In the genomic region with DNA sequence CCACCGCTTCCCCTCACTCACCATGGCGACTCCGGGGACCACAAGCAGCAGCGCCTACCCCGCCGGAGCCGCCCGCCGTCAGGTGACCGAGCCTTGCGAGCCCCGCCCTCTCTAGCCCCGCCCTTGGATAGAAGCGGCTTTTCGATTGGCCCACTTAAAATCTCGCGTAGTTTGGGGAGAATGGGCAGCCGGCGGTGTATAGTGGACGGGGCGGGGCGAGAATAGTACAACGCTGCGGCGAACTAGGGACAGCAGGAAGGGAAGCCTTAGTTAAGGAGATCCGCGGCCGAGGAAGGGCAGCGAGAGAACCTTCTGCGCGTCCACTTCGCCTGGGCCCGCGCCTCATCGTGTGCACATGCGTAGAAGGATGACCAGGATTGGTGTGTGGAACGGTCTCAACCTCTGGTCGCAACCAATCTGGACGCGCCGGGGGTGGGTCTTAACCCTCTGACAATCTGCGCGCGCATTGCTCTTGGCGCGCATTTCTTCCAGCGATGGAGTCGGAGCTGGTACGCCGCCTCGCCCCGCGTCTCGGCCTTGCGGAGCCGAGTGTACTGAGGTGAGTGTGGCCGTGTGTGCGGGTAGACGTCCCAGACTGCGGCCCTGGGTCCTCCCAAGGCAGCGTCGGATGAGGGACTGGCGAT, we compare ENCODE assay signal across 8 mouse cellular contexts. TPM values are rescaled to one million over a fixed set of nuclear protein-coding genes. Genes with fewer than 3 reads are reported as not detected.
A peak's percentile ranks its signal among the peaks of the same experiment; 100 is the strongest.
DNase-seq lines count a peak whose midpoint lies in the region; ATAC-seq and TF ChIP-seq lines count a peak whose summit lies in the region.

TSS of gene Orc6 (plus strand) at position 199 of the 644 bp plus-strand sequence.
TSS of gene Vps35 (minus strand) at position 369 of the 644 bp plus-strand sequence.

- DNase-seq in MN1 (ENCODE audit: low spot score): peak; percentile 99
- peak; percentile 96 for DNase-seq in cerebellum, adult 9-10 months
- DNase-seq in hindbrain, embryonic 10.5 days (ENCODE audit: low spot score): peak; percentile 96
- peak; percentile 96 for DNase-seq in layer of hippocampus, adult 9-11 months
- DNase-seq in lung, postnatal 0 days (ENCODE audit: low spot score): peak; percentile 98
- DNase-seq in ovary, postnatal 14 days (ENCODE audit: low spot score): peak; percentile 90
- DNase-seq in thymus, postnatal 14 days: peak; percentile 97

- 0 out of 2 replicates have a peak, but pooled peaks have one; percentile 29 for TF ChIP-seq EP300 in lung, postnatal 0 days (IDR thresholded peaks at IDR 0.05)

- H3K27ac ChIP-seq in hindbrain, embryonic 10.5 days: peak within 1 kb of the TSS; percentile 98
- peak within 1 kb of the TSS; percentile 96 for H3K27ac ChIP-seq in lung, postnatal 0 days (ENCODE audit: low read length)

- ATAC-seq in frontal cortex, adult (ENCODE audit: low TSS enrichment): peak; percentile 98
- ATAC-seq in lung, postnatal 0 days: peak; percentile 96

- TF ChIP-seq CTCF in lung, postnatal 0 days (IDR thresholded peaks at IDR 0.05): no peak; the same call in 1 of the 2 replicates

- no peaks in the 10 kb centered on the region for H3K27me3 ChIP-seq in hindbrain, embryonic 10.5 days (ENCODE audit: insufficient read depth, poor library complexity, severe bottlenecking)
- no peaks in the 10 kb centered on the region for H3K27me3 ChIP-seq in lung, postnatal 0 days (replicated peaks; ENCODE audit: insufficient read depth, low read length)

- peaks cover 40% of the 10 kb centered on the region for H3K36me3 ChIP-seq in hindbrain, embryonic 10.5 days
- H3K36me3 ChIP-seq in lung, postnatal 0 days (ENCODE audit: insufficient read depth, low read length): no peaks in the 10 kb centered on the region

- peak within 1 kb of the TSS; percentile 82 for H3K9ac ChIP-seq in lung, postnatal 0 days (replicated peaks; ENCODE audit: low read depth)

- under 1% methylated on average over 63 of the region's 63 CpGs for WGBS in hindbrain, embryonic 10.5 days
- under 1% methylated on average over 59 of the region's 63 CpGs for WGBS in lung, postnatal 0 days

- no peaks in the 10 kb centered on the region for H3K9me3 ChIP-seq in hindbrain, embryonic 10.5 days
- H3K9me3 ChIP-seq in lung, postnatal 0 days (ENCODE audit: low read length): no peaks in the 10 kb centered on the region

- peak within 1 kb of the TSS; percentile 99 for H3K4me3 ChIP-seq in hindbrain, embryonic 10.5 days
- H3K4me3 ChIP-seq in lung, postnatal 0 days (ENCODE audit: low read depth, low read length): peak within 1 kb of the TSS; percentile 85

- H3K4me1 ChIP-seq in hindbrain, embryonic 10.5 days (replicated peaks): peaks cover 34% of the 10 kb centered on the region
- peaks cover 13% of the 10 kb centered on the region for H3K4me1 ChIP-seq in lung, postnatal 0 days (ENCODE audit: insufficient read depth, low read depth, low read length)

- peak within 1 kb of the TSS; percentile 85 for H3K4me2 ChIP-seq in lung, postnatal 0 days (replicated peaks; ENCODE audit: low read depth, low read length)

RNA-seq across cellular contexts. Expression of gene Orc6, which starts in this region (rescaled TPM):
- polyA plus RNA-seq in hindbrain, embryonic 10.5 days (2016; fragmentation: Nextera tagmentation; extraction: Ambion mirVana): 127 and 145 TPM in 2 replicates
- 37.5 and 40.9 TPM in 2 replicates for polyA plus RNA-seq in lung, postnatal 0 days (2015; fragmentation: Nextera tagmentation; extraction: Ambion mirVana)

RNA-seq across cellular contexts. Expression of gene Vps35, which starts in this region (rescaled TPM):
- 147 and 153 TPM in 2 replicates for polyA plus RNA-seq in hindbrain, embryonic 10.5 days (2016; fragmentation: Nextera tagmentation; extraction: Ambion mirVana)
- 95.9 and 110 TPM in 2 replicates for polyA plus RNA-seq in lung, postnatal 0 days (2015; fragmentation: Nextera tagmentation; extraction: Ambion mirVana)

Comparison
In these comparisons a context has a peak if more than half of its experiments do, and no peak if none do; other contexts are left out.
1. Peak in every context shown above with its lines: DNase-seq, ATAC-seq, H3K4me3 ChIP-seq and H3K27ac ChIP-seq.